In genomic region chr1:171159485-171159975, GRCm38 (mm10) we compare ENCODE assay signal across 8 mouse cellular contexts. TPM values are rescaled to one million over a fixed set of nuclear protein-coding genes. Genes with fewer than 3 reads are reported as not detected.
A peak's percentile ranks its signal among the peaks of the same experiment; 100 is the strongest.
DNase-seq lines count a peak whose midpoint lies in the region; ATAC-seq and TF ChIP-seq lines count a peak whose summit lies in the region.

No protein-coding gene starts in this region.

- H3K4me3 ChIP-seq in heart, embryonic 14.5 days (ENCODE audit: control insufficient read depth in 1 of 2, insufficient read depth in 1 of 2, low read depth in 1 of 2, low read length in 2 of 2), result peak overlapping the region; percentile 1 to 31
- H3K4me3 ChIP-seq in embryonic facial prominence, embryonic 14.5 days (ENCODE audit: low read depth, low read length), result peak overlapping the region; percentile 32
- peak overlapping the region; percentile 21 for H3K4me3 ChIP-seq in kidney, postnatal 0 days (replicated peaks; ENCODE audit: low read depth, low read length)
- H3K4me3 ChIP-seq in megakaryocyte, embryonic 14.5 days (replicated peaks), result peak overlapping the region; percentile 62

- peak overlapping the region; percentile 27 for H3K9ac ChIP-seq in heart, embryonic 14.5 days (ENCODE audit: low read length)
- H3K9ac ChIP-seq in embryonic facial prominence, embryonic 14.5 days (ENCODE audit: low read depth, low read length), result peak overlapping the region; percentile 51
- H3K9ac ChIP-seq in kidney, postnatal 0 days (ENCODE audit: low read depth, low read length), result peak overlapping the region; percentile 32; the same call in 1 of the 2 replicates

- peaks cover 25% of the 10 kb centered on the region; the same call in 1 of the 2 replicates for H3K27me3 ChIP-seq in heart, embryonic 14.5 days (ENCODE audit: control insufficient read depth, insufficient read depth, low read length)
- H3K27me3 ChIP-seq in embryonic facial prominence, embryonic 14.5 days (replicated peaks; ENCODE audit: control insufficient read depth, insufficient read depth, low read length), result peaks cover 18% of the 10 kb centered on the region
- no peaks in the 10 kb centered on the region for H3K27me3 ChIP-seq in kidney, postnatal 0 days (ENCODE audit: insufficient read depth, low read length)
- H3K27me3 ChIP-seq in megakaryocyte, embryonic 14.5 days (replicated peaks), result peaks cover 34% of the 10 kb centered on the region

- no peak overlapping the region for H3K27ac ChIP-seq in heart, embryonic 14.5 days (replicated peaks in 1 of 2; ENCODE audit: control insufficient read depth in 1 of 2, insufficient read depth in 1 of 2, low read depth in 2 of 2, low read length in 2 of 2)
- H3K27ac ChIP-seq in embryonic facial prominence, embryonic 14.5 days (replicated peaks; ENCODE audit: low read depth, low read length), result no peak overlapping the region
- no peak overlapping the region for H3K27ac ChIP-seq in kidney, postnatal 0 days

- intact Hi-C loops in heart, postnatal 10 days (cut with DNase I), result loop anchor here (5.0 kb wide), 1 partner anchor 37 kb away; no protein-coding TSS in a partner anchor

- DNase-seq in heart, postnatal 10 days, result no peak
- DNase-seq in embryonic facial prominence, embryonic 14.5 days (ENCODE audit: low spot score), result peak; percentile 32
- no peak for DNase-seq in kidney, postnatal 0 days (ENCODE audit: low spot score)
- no peak for DNase-seq in right cerebral cortex, postnatal 10 days (ENCODE audit: low spot score in 2 of 2)

- H3K4me2 ChIP-seq in heart, embryonic 14.5 days (ENCODE audit: low read length), result peak overlapping the region; percentile 51
- H3K4me2 ChIP-seq in embryonic facial prominence, embryonic 14.5 days (ENCODE audit: low read depth, low read length), result peak overlapping the region; percentile 54
- H3K4me2 ChIP-seq in kidney, postnatal 0 days (ENCODE audit: low read length), result peak overlapping the region; percentile 47

- peaks cover 5 to 9% of the 10 kb centered on the region in 2 experiments for H3K4me1 ChIP-seq in heart, embryonic 14.5 days (ENCODE audit: control insufficient read depth in 2 of 2, insufficient read depth in 2 of 2, low read length in 2 of 2)
- H3K4me1 ChIP-seq in embryonic facial prominence, embryonic 14.5 days (ENCODE audit: control insufficient read depth, insufficient read depth, low read length), result peaks cover 8% of the 10 kb centered on the region; the same call in 1 of the 2 replicates
- H3K4me1 ChIP-seq in kidney, postnatal 0 days (replicated peaks; ENCODE audit: insufficient read depth, low read length), result 0 out of 2 replicates have a peak, but pooled peaks cover 3% of the 10 kb centered on the region
- peaks cover 22% of the 10 kb centered on the region for H3K4me1 ChIP-seq in megakaryocyte, embryonic 14.5 days

- no peaks in the 10 kb centered on the region for H3K9me3 ChIP-seq in heart, embryonic 14.5 days (ENCODE audit: control insufficient read depth, low read length)
- H3K9me3 ChIP-seq in embryonic facial prominence, embryonic 14.5 days (ENCODE audit: control insufficient read depth, low read length), result no peaks in the 10 kb centered on the region
- H3K9me3 ChIP-seq in kidney, postnatal 0 days (replicated peaks; ENCODE audit: low read length), result no peaks in the 10 kb centered on the region
- H3K9me3 ChIP-seq in megakaryocyte, embryonic 14.5 days, result no peaks in the 10 kb centered on the region

- H3K36me3 ChIP-seq in heart, embryonic 14.5 days (ENCODE audit: control insufficient read depth, insufficient read depth, low read length), result no peaks in the 10 kb centered on the region
- no peaks in the 10 kb centered on the region for H3K36me3 ChIP-seq in embryonic facial prominence, embryonic 14.5 days (ENCODE audit: control insufficient read depth, insufficient read depth, low read length)
- no peaks in the 10 kb centered on the region for H3K36me3 ChIP-seq in kidney, postnatal 0 days (ENCODE audit: insufficient read depth, low read length)
- H3K36me3 ChIP-seq in megakaryocyte, embryonic 14.5 days (replicated peaks; ENCODE audit: low read length), result no peaks in the 10 kb centered on the region

- peak; percentile 50 for TF ChIP-seq CTCF in kidney, postnatal 0 days (IDR thresholded peaks at IDR 0.05; ENCODE audit: low read depth)

- WGBS in heart, embryonic 14.5 days, result 6% methylated on average over 15 of the region's 15 CpGs
- WGBS in embryonic facial prominence, embryonic 14.5 days, result 4% methylated on average over 15 of the region's 15 CpGs
- WGBS in kidney, postnatal 0 days, result 5% methylated on average over 15 of the region's 15 CpGs

- no peak for ATAC-seq in heart, embryonic 14.5 days (ENCODE audit: insufficient number of reproducible peaks, insufficient read depth, low FRiP score, low read depth)
- peak; percentile 80; the same call in 1 of the 2 replicates for ATAC-seq in embryonic facial prominence, embryonic 14.5 days (ENCODE audit: low read depth)
- 0 out of 2 replicates have a peak, but pooled peaks have one; percentile 44 for ATAC-seq in kidney, postnatal 0 days (replicated peaks; ENCODE audit: low FRiP score, low read depth)
- no peak for ATAC-seq in CD4-positive, CD25-positive, alpha-beta regulatory T cell, adult 4 months
- ATAC-seq in erythroid progenitor cell, adult 5-6 weeks (replicated peaks; ENCODE audit: low FRiP score, poor library complexity, severe bottlenecking), result no peak; the same call in 1 of the 2 replicates

RNA-seq across cellular contexts. Expression of gene Mpz, which starts 9.0 kb away (rescaled TPM):
- not detected in 2 replicates for polyA plus RNA-seq in heart, embryonic 14.5 days (2014; fragmentation: Nextera tagmentation; extraction: Ambion mirVana)
- 10 to 100 TPM; 11.0 to 18.1 TPM for total RNA-seq in heart, postnatal 10 days (2021)
- polyA plus RNA-seq in embryonic facial prominence, embryonic 14.5 days (2014; fragmentation: Nextera tagmentation; extraction: Ambion mirVana), result 9.6 and 11.2 TPM in 2 replicates
- polyA plus RNA-seq in kidney, postnatal 0 days (2015; fragmentation: Nextera tagmentation; extraction: Ambion mirVana), result 0.77 and 1.2 TPM in 2 replicates
- 3.7 TPM in 1 of 2 replicates, not detected in the other for polyA plus RNA-seq in megakaryocyte, embryonic 14.5 days (2012; ENCODE audit: insufficient read depth, low replicate concordance)
- polyA plus RNA-seq in CD4-positive, CD25-positive, alpha-beta regulatory T cell, adult 4 months (2017; shearing (Covaris generic)), result not detected
- not detected in 2 replicates for total RNA-seq in erythroid progenitor cell, adult 5-6 weeks (2015; ENCODE audit: low replicate concordance)
- not detected in 2 replicates for total RNA-seq in erythroid progenitor cell, adult 5-6 weeks (2017; ENCODE audit: low replicate concordance)

RNA-seq across cellular contexts. Expression of gene Sdhc, which starts 9.1 kb away (rescaled TPM):
- polyA plus RNA-seq in heart, embryonic 14.5 days (2014; fragmentation: Nextera tagmentation; extraction: Ambion mirVana), result 622 and 642 TPM in 2 replicates
- 1,000 to 10,000 TPM in 1 of 2 experiments, 100 to 1,000 TPM in 1; 973 to 1,003 TPM for total RNA-seq in heart, postnatal 10 days (2021)
- polyA plus RNA-seq in embryonic facial prominence, embryonic 14.5 days (2014; fragmentation: Nextera tagmentation; extraction: Ambion mirVana), result 276 and 291 TPM in 2 replicates
- 381 and 403 TPM in 2 replicates for polyA plus RNA-seq in kidney, postnatal 0 days (2015; fragmentation: Nextera tagmentation; extraction: Ambion mirVana)
- 22.4 and 93.6 TPM in 2 replicates for polyA plus RNA-seq in megakaryocyte, embryonic 14.5 days (2012; ENCODE audit: insufficient read depth, low replicate concordance)
- polyA plus RNA-seq in CD4-positive, CD25-positive, alpha-beta regulatory T cell, adult 4 months (2017; shearing (Covaris generic)), result 100 to 1,000 TPM; 135 to 150 TPM
- 50.8 and 70.4 TPM in 2 replicates for total RNA-seq in erythroid progenitor cell, adult 5-6 weeks (2015; ENCODE audit: low replicate concordance)
- total RNA-seq in erythroid progenitor cell, adult 5-6 weeks (2017; ENCODE audit: low replicate concordance), result 4.7 and 14.6 TPM in 2 replicates

RNA-seq across cellular contexts. Expression of gene Pcp4l1, which starts 36.5 kb away (rescaled TPM):
- polyA plus RNA-seq in heart, embryonic 14.5 days (2014; fragmentation: Nextera tagmentation; extraction: Ambion mirVana), result 58.8 TPM in 2 replicates
- total RNA-seq in heart, postnatal 10 days (2021), result 100 to 1,000 TPM; 136 to 146 TPM
- 11.3 and 14.7 TPM in 2 replicates for polyA plus RNA-seq in embryonic facial prominence, embryonic 14.5 days (2014; fragmentation: Nextera tagmentation; extraction: Ambion mirVana)
- polyA plus RNA-seq in kidney, postnatal 0 days (2015; fragmentation: Nextera tagmentation; extraction: Ambion mirVana), result 8.9 and 9.9 TPM in 2 replicates
- polyA plus RNA-seq in megakaryocyte, embryonic 14.5 days (2012; ENCODE audit: insufficient read depth, low replicate concordance), result 28.3 and 28.5 TPM in 2 replicates
- not detected for polyA plus RNA-seq in CD4-positive, CD25-positive, alpha-beta regulatory T cell, adult 4 months (2017; shearing (Covaris generic))
- 1.7 and 3.6 TPM in 2 replicates for total RNA-seq in erythroid progenitor cell, adult 5-6 weeks (2015; ENCODE audit: low replicate concordance)
- not detected in 2 replicates for total RNA-seq in erythroid progenitor cell, adult 5-6 weeks (2017; ENCODE audit: low replicate concordance)

RNA-seq across cellular contexts. Expression of gene Cfap126, which starts 45.8 kb away (rescaled TPM):
- polyA plus RNA-seq in heart, embryonic 14.5 days (2014; fragmentation: Nextera tagmentation; extraction: Ambion mirVana), result 3.0 and 4.7 TPM in 2 replicates
- total RNA-seq in heart, postnatal 10 days (2021), result 1 to 10 TPM in 1 of 2 experiments, under 1 TPM in 1; 0.67 to 1.6 TPM
- 4.4 and 12.3 TPM in 2 replicates for polyA plus RNA-seq in embryonic facial prominence, embryonic 14.5 days (2014; fragmentation: Nextera tagmentation; extraction: Ambion mirVana)
- polyA plus RNA-seq in kidney, postnatal 0 days (2015; fragmentation: Nextera tagmentation; extraction: Ambion mirVana), result 4.6 TPM in 2 replicates
- not detected in 2 replicates for polyA plus RNA-seq in megakaryocyte, embryonic 14.5 days (2012; ENCODE audit: insufficient read depth, low replicate concordance)
- polyA plus RNA-seq in CD4-positive, CD25-positive, alpha-beta regulatory T cell, adult 4 months (2017; shearing (Covaris generic)), result 1 to 10 TPM; 4.8 to 5.5 TPM
- total RNA-seq in erythroid progenitor cell, adult 5-6 weeks (2015; ENCODE audit: low replicate concordance), result 19.8 TPM in 1 of 2 replicates, not detected in the other
- total RNA-seq in erythroid progenitor cell, adult 5-6 weeks (2017; ENCODE audit: low replicate concordance), result not detected in 2 replicates

RNA-seq across cellular contexts. Expression of gene Nr1i3, which starts 54.2 kb away (rescaled TPM):
- polyA plus RNA-seq in heart, embryonic 14.5 days (2014; fragmentation: Nextera tagmentation; extraction: Ambion mirVana), result 0.28 and 0.32 TPM in 2 replicates
- total RNA-seq in heart, postnatal 10 days (2021), result not detected
- 0.15 and 0.17 TPM in 2 replicates for polyA plus RNA-seq in embryonic facial prominence, embryonic 14.5 days (2014; fragmentation: Nextera tagmentation; extraction: Ambion mirVana)
- 1.1 and 1.7 TPM in 2 replicates for polyA plus RNA-seq in kidney, postnatal 0 days (2015; fragmentation: Nextera tagmentation; extraction: Ambion mirVana)
- polyA plus RNA-seq in megakaryocyte, embryonic 14.5 days (2012; ENCODE audit: insufficient read depth, low replicate concordance), result not detected in 2 replicates
- under 1 TPM; 0.15 to 0.54 TPM for polyA plus RNA-seq in CD4-positive, CD25-positive, alpha-beta regulatory T cell, adult 4 months (2017; shearing (Covaris generic))
- total RNA-seq in erythroid progenitor cell, adult 5-6 weeks (2015; ENCODE audit: low replicate concordance), result not detected in 2 replicates
- 0.39 TPM in 1 of 2 replicates, not detected in the other for total RNA-seq in erythroid progenitor cell, adult 5-6 weeks (2017; ENCODE audit: low replicate concordance)

Comparison
In these comparisons a context has a peak if more than half of its experiments do, and no peak if none do; other contexts are left out.
1. ATAC-seq: peak in embryonic facial prominence, embryonic 14.5 days (single experiment) and kidney, postnatal 0 days (single experiment); none in heart, embryonic 14.5 days (single experiment), CD4-positive, CD25-positive, alpha-beta regulatory T cell, adult 4 months (single experiment) and erythroid progenitor cell, adult 5-6 weeks (single experiment).
2. Peak in every context shown above with its lines, with median percentiles within 50 percentile points of each other: H3K4me2 ChIP-seq, H3K4me3 ChIP-seq and H3K9ac ChIP-seq.